Mouse (Mus musculus) testis, adult 2 months (tissue): ENCODE results near the gene Srpx.

Experiments used
- CTCF ChIP-seq: fragments of 200-500 bp; IDR thresholded peaks from 2 replicates; pipeline ENCODE4 v1.5.1; 2012; ENCODE audit warnings: low read depth, mild to moderate bottlenecking, inconsistent platforms, low read length, moderate library complexity; ENCODE audit not compliant: control insufficient read depth, insufficient read depth, insufficient replicate concordance
- POLR2A ChIP-seq: fragments of 200-500 bp; IDR thresholded peaks from 2 replicates; pipeline ENCODE4 v1.6.1; 2012; ENCODE audit warnings: low read depth, mild to moderate bottlenecking, inconsistent platforms, low read length, moderate library complexity; ENCODE audit not compliant: control insufficient read depth

- no peak for TF ChIP-seq CTCF
- no peak for TF ChIP-seq POLR2A
These were observed 34.9 kb upstream of the Srpx start for GRCm38 (mm10) chrX:10152390-10152789.
